Mouse (Mus musculus): ENCODE data around the gene B430306N03Rik.
"Not testable (repeated sequence)": the region's sequence is repeated elsewhere in the genome, so short reads cannot be mapped to it uniquely, and the experiment has no call there.

Gene B430306N03Rik

GRCm38 (mm10) chr17:48312124-48312523 is 3.8 kb upstream of the B430306N03Rik start:
- DNase-seq (ENCODE audit: low spot score in 2 of 2) = no peak

DNA sequence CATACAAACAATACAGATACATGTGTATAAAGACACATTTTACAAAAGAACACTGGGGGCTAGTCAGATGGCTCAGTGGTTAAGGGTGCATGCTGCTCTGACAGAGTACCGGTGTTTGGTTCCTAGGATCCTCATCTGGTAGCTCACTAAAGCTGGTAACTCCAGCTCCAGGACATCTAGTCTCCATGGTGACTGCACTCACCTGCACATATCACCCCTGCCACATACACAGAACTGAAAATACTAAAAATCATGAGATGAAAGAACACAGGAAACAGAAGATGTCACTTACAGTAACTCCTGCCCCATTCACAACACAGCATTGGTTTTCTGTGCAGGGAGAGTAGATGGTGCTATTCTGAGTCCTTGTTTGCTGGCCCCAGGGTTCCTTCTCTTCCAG is 2.7 kb downstream of the B430306N03Rik start:
- no peak for DNase-seq (ENCODE audit: low spot score in 2 of 2)

GRCm38 (mm10) chr17:48321279-48321678 is 5.3 kb downstream of the B430306N03Rik start:
- DNase-seq (ENCODE audit: low spot score in 2 of 2) = no peak

DNA sequence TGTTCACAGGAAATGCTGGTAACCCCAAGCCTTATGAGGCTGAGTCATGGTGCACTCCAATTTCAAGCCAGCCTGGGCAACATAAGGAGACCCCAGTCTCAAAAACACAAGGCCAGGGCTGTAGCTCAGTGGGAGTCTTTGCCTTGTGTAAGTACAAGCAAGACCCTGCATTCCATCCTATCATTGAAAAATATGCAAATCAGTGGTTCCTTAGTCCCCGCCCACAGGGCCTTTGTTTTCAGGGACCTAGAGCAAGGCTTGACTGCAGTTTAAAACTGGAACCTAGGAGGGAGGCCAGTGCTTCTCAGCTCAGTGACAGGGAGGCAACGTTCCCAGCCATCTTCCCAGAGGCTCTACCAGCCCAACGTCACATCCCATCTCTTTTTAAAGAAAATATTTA is 7.3 kb downstream of the B430306N03Rik start:
- DNase-seq (ENCODE audit: low spot score in 2 of 2) = no peak

DNA sequence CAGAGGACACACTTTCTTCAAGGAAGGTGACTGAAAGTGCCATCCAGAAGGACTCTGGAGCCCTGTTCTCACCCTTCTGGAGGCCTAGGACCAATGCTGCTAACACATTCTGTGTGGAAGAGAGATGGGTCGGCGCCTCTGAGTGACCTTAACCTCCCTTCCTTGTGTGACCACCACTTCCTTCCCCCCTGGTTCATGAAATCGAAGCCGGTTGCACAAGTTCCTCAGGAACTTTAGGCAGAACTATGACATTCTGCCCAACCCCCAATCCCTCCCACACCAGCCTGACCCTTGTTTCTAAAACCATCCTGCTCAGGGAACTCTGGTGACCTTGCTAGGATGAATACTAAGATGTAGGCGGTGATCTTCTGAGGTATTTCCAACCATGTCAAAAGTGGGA is 8.3 kb downstream of the B430306N03Rik start:
- no peak for DNase-seq (ENCODE audit: low spot score in 2 of 2)

DNA sequence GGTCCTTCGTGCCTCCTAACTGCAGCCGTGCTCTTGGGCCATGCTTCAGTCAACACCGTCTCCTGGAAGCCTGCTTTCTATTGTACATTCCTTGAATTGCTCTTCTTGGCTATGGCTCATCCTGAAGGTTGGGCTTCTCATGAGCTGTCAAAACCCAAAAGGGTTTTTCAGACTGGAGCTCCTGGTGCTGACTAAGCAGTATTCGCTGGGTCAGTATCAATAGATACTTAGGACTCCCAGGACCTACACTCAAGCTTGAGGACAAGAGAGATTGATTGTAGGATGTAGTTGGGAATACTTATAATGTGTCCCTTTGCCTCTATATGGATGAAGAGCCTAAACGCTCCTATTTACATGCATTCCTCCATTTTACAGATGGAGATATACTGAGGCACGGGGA is 9.2 kb downstream of the B430306N03Rik start:
- no peak for DNase-seq (ENCODE audit: low spot score in 2 of 2)

DNA sequence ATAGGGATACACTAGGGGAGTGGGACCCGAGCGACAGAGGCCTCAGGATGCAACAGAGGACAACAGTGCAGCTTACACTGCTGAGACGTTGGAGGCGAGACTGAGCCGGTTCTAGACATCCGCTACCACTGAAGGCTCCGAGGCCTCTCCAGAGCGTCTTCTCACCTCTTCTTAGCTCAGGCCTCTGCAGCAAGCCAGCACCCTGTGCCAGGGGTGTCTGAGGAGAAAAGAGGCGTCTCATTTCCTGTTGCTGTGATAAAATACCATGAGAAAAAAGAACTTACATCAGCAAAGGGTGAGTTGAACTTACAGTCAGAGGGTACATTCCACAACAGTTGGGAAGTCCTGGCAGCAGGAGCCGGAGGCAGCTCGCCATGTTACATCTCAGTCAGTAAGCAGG is 9.7 kb downstream of the B430306N03Rik start:
- no peak for DNase-seq (ENCODE audit: low spot score in 2 of 2)

DNA sequence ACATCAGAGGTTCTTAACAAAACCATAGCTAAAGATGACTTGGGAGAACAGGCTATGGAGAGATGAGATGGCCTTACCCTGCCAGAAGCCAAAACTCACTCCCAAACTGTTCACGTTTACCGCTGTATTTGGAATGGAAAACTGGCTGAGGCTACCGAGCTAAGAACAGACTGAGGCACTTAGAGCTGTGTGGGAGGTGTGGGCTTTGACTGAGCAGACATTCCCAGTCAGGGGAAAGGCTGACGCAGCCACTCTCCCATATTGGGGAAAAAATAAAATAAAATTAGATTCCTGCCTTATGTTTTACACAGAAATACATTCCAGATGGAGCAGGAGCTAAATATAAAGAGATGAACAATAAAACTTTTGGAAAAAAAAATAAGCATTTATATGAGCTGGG is 10.7 kb downstream of the B430306N03Rik start:
- no peak for DNase-seq (ENCODE audit: low spot score in 2 of 2)

- DNase-seq (ENCODE audit: low spot score in 2 of 2) = no peak
Measured at GRCm38 (mm10) chr17:48332524-48332923, 16.6 kb downstream of the B430306N03Rik start.

DNA sequence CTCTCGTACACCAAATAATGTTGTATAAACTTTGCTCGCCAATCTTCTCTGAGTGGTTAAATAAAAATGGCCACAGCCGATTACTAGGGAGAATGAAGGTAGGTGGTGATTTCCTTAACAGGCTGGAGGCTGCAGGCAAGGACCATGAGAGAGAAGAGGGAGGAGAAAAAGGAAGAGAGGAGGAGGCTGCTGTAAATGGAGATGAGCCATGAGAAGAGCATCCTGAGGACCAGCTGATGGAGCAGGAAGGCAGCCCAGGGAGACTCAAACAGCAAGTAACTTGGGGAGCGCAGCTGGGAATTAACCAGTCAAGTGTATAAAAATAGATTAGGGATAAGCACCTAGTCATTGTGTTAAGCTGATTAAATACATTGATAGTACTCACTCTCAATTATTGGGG is 18.2 kb downstream of the B430306N03Rik start:
- no peak for DNase-seq (ENCODE audit: low spot score in 2 of 2)

DNA sequence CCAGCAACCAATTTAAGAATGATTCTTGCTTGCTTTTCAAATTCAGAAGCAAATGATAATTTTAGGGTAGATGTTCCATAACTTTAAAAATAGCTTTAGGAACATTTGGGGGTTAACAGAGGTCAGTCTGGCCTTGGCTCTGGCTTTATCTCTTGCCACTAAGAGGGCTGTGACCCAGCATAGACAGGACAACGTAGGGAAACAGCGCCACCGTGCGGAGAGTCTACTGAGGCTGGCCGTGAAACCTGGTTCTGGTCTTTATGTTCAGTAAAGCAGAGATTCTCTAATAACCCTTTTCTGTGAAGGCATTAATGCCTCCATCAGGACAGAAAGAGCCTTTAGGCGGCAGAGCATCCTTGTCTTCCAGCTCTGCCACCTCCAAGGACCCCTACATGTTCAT is 20.9 kb downstream of the B430306N03Rik start:
- DNase-seq (ENCODE audit: low spot score in 2 of 2) = peak; percentile 72 to 79

DNA sequence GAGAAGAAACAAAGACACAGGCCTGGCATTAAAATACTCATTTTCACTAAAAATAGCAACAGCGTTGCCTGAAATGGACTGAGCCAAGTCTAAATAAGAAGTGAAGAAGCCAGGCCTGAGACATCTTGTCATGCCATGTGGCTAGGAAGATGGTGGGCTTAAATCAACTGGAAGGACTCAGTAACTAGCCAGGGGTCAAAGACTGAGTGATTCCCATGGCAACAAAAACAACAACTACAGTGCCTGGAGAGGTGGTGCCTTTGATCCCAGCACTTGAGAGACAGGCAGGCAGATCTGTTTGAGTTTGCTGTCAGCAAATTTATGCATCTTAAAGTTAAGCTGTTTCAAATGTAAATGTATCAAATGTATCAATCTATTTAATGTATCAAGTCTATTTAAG is 24.3 kb downstream of the B430306N03Rik start:
- DNase-seq (ENCODE audit: low spot score in 2 of 2) = no peak

DNA sequence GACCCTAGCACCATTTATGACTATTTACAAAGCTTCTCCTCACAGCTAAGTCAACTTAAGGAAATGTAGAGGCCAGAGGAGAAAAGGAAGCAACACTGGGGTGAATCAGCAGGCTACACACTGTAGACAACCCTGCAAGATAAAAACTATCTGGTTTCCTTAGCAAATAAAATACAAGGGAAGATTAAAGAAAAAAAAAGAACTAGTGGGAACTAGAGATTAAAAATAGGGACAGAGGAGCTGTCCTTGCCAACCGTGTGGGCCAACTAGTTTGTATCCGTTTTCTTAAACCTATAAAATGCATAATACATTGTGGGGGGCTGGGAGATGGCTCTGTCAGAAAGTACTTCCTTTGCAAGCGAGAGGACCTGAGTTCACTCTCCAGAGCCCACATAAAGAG is 26.0 kb downstream of the B430306N03Rik start:
- no peak for DNase-seq (ENCODE audit: low spot score in 2 of 2)

- DNase-seq (ENCODE audit: low spot score in 2 of 2) = no peak
Measured at GRCm38 (mm10) chr17:48343065-48343464, 27.1 kb downstream of the B430306N03Rik start.

DNA sequence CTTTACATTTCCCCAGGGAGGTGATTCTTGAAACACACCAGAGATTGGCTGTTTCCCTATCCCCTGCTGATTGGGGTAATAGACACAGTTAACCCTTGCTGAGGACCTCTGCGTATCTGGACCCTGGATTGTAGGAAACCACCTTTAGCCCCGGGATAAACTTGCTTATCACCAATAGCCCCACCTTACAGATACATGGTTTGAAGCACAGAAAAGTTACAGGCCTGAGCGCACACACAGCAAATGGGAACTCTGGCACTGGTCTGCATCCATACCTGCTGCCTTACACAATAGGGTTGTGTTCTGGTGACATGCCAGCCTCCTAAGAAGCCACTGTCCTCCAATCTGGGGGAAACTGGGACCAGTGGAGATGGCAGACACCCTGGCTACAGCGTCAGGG is 29.9 kb downstream of the B430306N03Rik start:
- DNase-seq (ENCODE audit: low spot score in 2 of 2) = no peak

GRCm38 (mm10) chr17:48346231-48346630 is 30.3 kb downstream of the B430306N03Rik start, which contains the start of gene Trem2:
TSS of gene Trem2 (plus strand) at chr17:48346401.
- peak in 1 of 2 experiments; percentile 29 for DNase-seq (ENCODE audit: low spot score in 2 of 2)

DNA sequence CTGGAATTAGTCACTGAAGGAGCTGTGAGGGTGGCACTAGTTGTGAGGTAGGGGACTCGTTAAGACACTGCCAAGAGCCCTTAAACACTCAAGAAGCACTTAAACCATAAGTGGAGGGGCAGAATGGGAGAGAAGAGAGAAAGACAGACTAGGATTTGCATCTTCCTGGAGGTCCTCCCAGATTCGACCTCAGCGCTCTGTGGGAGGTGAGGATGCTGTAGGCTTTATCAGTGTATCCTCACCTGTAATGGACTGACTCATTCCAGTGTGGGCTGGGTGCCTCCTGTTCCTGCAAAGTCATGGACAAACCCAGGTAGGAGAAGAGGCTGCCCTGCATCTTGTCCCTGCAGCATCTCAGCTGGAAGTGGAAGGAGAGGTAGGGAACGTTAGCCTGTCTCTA is 30.9 kb downstream of the B430306N03Rik start:
- DNase-seq (ENCODE audit: low spot score in 2 of 2) = no peak

- no peak for DNase-seq (ENCODE audit: low spot score in 2 of 2)
Measured at GRCm38 (mm10) chr17:48347287-48347686, 31.3 kb downstream of the B430306N03Rik start.

- DNase-seq (ENCODE audit: low spot score in 2 of 2) = no peak
Measured at GRCm38 (mm10) chr17:48350681-48351193, 34.8 kb downstream of the B430306N03Rik start.

GRCm38 (mm10) chr17:48352976-48353375 is 37.0 kb downstream of the B430306N03Rik start:
- DNase-seq (ENCODE audit: low spot score in 2 of 2) = not testable (repeated sequence)

DNA sequence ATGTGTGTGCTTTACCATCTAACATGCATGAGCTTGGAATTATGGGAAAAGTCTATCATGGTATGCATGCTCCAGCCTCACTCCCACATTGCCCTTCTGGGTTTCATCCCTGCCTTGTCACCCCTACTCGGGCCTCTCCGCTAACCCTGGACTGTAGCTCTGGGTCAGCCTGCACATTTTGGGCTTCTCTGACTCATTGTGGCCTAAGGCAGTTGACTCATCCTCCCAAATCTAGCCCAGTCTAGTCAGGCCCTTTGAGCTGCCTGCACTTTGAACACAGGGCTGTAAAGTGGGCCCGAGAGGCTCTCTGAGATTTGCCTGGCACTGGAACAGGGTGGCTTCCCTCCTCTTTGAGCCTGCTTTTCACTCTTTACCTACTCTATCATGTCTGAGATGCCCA is 39.9 kb downstream of the B430306N03Rik start:
- no peak for DNase-seq (ENCODE audit: low spot score in 2 of 2)

- no peak for DNase-seq (ENCODE audit: low spot score in 2 of 2)
Measured at GRCm38 (mm10) chr17:48357892-48358291, 42.0 kb downstream of the B430306N03Rik start.

DNA sequence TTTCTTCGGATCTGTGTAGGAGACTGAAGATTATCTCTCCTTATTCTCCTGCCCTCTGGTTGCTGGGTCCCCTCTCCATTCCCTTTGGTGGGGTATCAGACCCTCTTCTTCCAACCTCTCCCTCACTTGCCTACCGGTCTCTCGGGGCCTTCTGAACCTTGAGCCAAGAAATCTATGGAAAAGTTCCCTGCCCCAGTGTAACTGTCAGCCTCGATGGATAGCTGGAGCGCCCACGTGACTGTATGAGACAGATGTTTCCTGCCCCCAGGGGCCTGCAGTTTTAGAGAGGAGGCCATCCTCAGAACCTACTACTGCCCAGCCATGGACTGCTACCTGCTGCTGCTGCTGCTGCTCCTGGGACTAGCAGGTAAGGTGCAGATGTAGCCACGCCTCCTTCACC is 43.7 kb downstream of the B430306N03Rik start, which contains the start of gene Treml1:
Treml1 (plus strand) TSS at position 301 of the 400 bp plus-strand sequence.
- DNase-seq (ENCODE audit: low spot score in 2 of 2) = no peak

GRCm38 (mm10) chr17:48360462-48360861 is 44.5 kb downstream of the B430306N03Rik start:
- DNase-seq (ENCODE audit: low spot score in 2 of 2) = no peak
